Mouse (Mus musculus): ENCODE data around the gene Aldh1l1. TPM values are rescaled to one million over a fixed set of nuclear protein-coding genes. Genes with fewer than 3 reads are reported as not detected.

Gene Aldh1l1
- polyA plus RNA-seq, 1 experiment = 70.1 TPM

- DNase-seq (ENCODE audit: low read depth, low spot score) = no peak
- WGBS = 83% methylated on average over 3 of the region's 3 CpGs
Measured at GRCm38 (mm10) chr6:90567928-90568327, 81.7 kb downstream of the Aldh1l1 start.

- 74% methylated on average over 4 of the region's 4 CpGs for WGBS
- DNase-seq (ENCODE audit: low read depth, low spot score) = no peak
Measured at GRCm38 (mm10) chr6:90568721-90569120, 82.5 kb downstream of the Aldh1l1 start.

GRCm38 (mm10) chr6:90569736-90570383 lies 83.6 kb downstream of the Aldh1l1 start:
- no peak for DNase-seq (ENCODE audit: low read depth, low spot score)
- whole genome bisulfite sequencing = 16% methylated on average over 12 of the region's 12 CpGs

- WGBS = 29% methylated on average over 8 of the region's 8 CpGs
- no peak for DNase-seq (ENCODE audit: low read depth, low spot score)
Measured at GRCm38 (mm10) chr6:90570392-90570791, 84.2 kb downstream of the Aldh1l1 start.

- 52% methylated on average over 3 of the region's 3 CpGs for WGBS
- peak; percentile 56 for DNase-seq (ENCODE audit: low read depth, low spot score)
Measured at GRCm38 (mm10) chr6:90575261-90575715, 89.1 kb downstream of the Aldh1l1 start.

GRCm38 (mm10) chr6:90578174-90578573 lies 91.9 kb downstream of the Aldh1l1 start:
- DNase-seq (ENCODE audit: low read depth, low spot score) = no peak
- 52% methylated on average over 3 of the region's 3 CpGs for WGBS

- 86% methylated on average over 2 of the region's 2 CpGs for WGBS
- no peak for DNase-seq (ENCODE audit: low read depth, low spot score)
Measured at GRCm38 (mm10) chr6:90582331-90582730, 96.1 kb downstream of the Aldh1l1 start.

- WGBS = 78% methylated on average over 5 of the region's 5 CpGs
- no peak for DNase-seq (ENCODE audit: low read depth, low spot score)
Measured at GRCm38 (mm10) chr6:90588113-90588512, 101.9 kb downstream of the Aldh1l1 start.

- 78% methylated on average over 1 of the region's 1 CpGs for WGBS
- no peak for DNase-seq (ENCODE audit: low read depth, low spot score)
Measured at GRCm38 (mm10) chr6:90590707-90591106, 104.5 kb downstream of the Aldh1l1 start.

- 48% methylated on average over 1 of the region's 1 CpGs for WGBS
Measured at GRCm38 (mm10) chr6:90594972-90595371, 108.7 kb downstream of the Aldh1l1 start.

GRCm38 (mm10) chr6:90597060-90597459 lies 110.8 kb downstream of the Aldh1l1 start:
- no peak for DNase-seq (ENCODE audit: low read depth, low spot score)
- 92% methylated on average over 4 of the region's 4 CpGs for WGBS

More at GRCm38 (mm10) chr6:90594972-90595371, 108.7 kb downstream of the Aldh1l1 start:
- no peak for DNase-seq (ENCODE audit: low read depth, low spot score)

- WGBS = 82% methylated on average over 2 of the region's 2 CpGs
- no peak for DNase-seq (ENCODE audit: low read depth, low spot score)
Measured at GRCm38 (mm10) chr6:90597592-90597991, 111.4 kb downstream of the Aldh1l1 start.

- WGBS = 84% methylated on average over 6 of the region's 6 CpGs
Measured at GRCm38 (mm10) chr6:90598197-90598596, 112.0 kb downstream of the Aldh1l1 start.

GRCm38 (mm10) chr6:90600351-90600750 lies 114.1 kb downstream of the Aldh1l1 start:
- WGBS = 65% methylated on average over 4 of the region's 4 CpGs
- DNase-seq (ENCODE audit: low read depth, low spot score) = no peak

More at GRCm38 (mm10) chr6:90598197-90598596, 112.0 kb downstream of the Aldh1l1 start:
- no peak for DNase-seq (ENCODE audit: low read depth, low spot score)

- no peak for DNase-seq (ENCODE audit: low read depth, low spot score)
- WGBS = 72% methylated on average over 7 of the region's 7 CpGs
Measured at GRCm38 (mm10) chr6:90601736-90602135, 115.5 kb downstream of the Aldh1l1 start.

GRCm38 (mm10) chr6:90602304-90602703 lies 116.1 kb downstream of the Aldh1l1 start:
- DNase-seq (ENCODE audit: low read depth, low spot score) = peak; percentile 27
- whole genome bisulfite sequencing = 44% methylated on average over 3 of the region's 3 CpGs

- no peak for DNase-seq (ENCODE audit: low read depth, low spot score)
- WGBS = 88% methylated on average over 7 of the region's 7 CpGs
Measured at GRCm38 (mm10) chr6:90603126-90603525, 116.9 kb downstream of the Aldh1l1 start.

- 58% methylated on average over 3 of the region's 3 CpGs for WGBS
- no peak for DNase-seq (ENCODE audit: low read depth, low spot score)
Measured at GRCm38 (mm10) chr6:90604130-90604529, 117.9 kb downstream of the Aldh1l1 start.

- 2% methylated on average over 49 of the region's 49 CpGs for WGBS
Measured at GRCm38 (mm10) chr6:90604533-90605297, 118.5 kb downstream of the Aldh1l1 start, which contains the start of gene Slc41a3. Gene Slc41a3 (plus strand): TSS chr6:90604725.

GRCm38 (mm10) chr6:90605298-90605665 lies 119.1 kb downstream of the Aldh1l1 start:
- no peak for DNase-seq (ENCODE audit: low read depth, low spot score)
- WGBS = 24% methylated on average over 5 of the region's 5 CpGs

More at GRCm38 (mm10) chr6:90604533-90605297, 118.5 kb downstream of the Aldh1l1 start, which contains the start of gene Slc41a3:
- peak; percentile 58 for DNase-seq (ENCODE audit: low read depth, low spot score)

GRCm38 (mm10) chr6:90606538-90606937 lies 120.3 kb downstream of the Aldh1l1 start:
- peak; percentile 45 for DNase-seq (ENCODE audit: low read depth, low spot score)

More at GRCm38 (mm10) chr6:90606538-90606937, 120.3 kb downstream of the Aldh1l1 start:
- WGBS = 33% methylated on average over 7 of the region's 7 CpGs

Measured in large intestine, adult 2 months (tissue).